10 mouse cellular contexts compared by ENCODE assay signal in the genomic region with DNA sequence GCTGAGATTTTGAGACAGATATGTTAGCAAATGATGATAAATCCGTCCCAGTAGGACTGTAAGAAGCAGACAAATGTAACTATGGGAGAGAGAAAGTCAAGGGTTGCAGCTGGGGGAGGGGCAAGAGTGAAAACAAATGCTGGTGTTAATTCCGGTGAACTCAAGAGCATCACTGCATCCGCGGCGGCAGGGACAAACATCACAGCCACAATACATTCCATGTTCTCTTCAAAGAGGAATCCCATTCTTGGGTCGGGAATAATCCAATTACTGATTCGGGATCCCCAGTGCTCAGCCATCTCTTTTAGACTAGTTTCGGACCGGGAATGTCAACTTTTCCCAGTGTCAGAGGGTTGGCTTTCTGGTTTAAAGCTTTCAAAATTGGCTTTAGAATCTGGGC.
A peak's percentile ranks its signal among the peaks of the same experiment; 100 is the strongest.
DNase-seq lines count a peak whose midpoint lies in the region; ATAC-seq lines count a peak whose summit lies in the region.
"Had no signal": no experiment of that assay in that cellular context is flagged by ENCODE, and none has a peak within 500 bp of the region (broad histone marks: within the 10 kb centered on the region; RNA-seq: fewer than 3 reads in every experiment).

No protein-coding gene starts in this region.

- H3K9ac ChIP-seq in forebrain, embryonic 13.5 days = no peak overlapping the region
- H3K9ac ChIP-seq in midbrain, embryonic 14.5 days (replicated peaks; ENCODE audit: low read length) = no peak overlapping the region

- H3K27me3 ChIP-seq in forebrain, embryonic 13.5 days = peaks cover 52% of the 10 kb centered on the region
- H3K27me3 ChIP-seq in midbrain, embryonic 14.5 days (ENCODE audit: control insufficient read depth, insufficient read depth, low read length) = no peaks in the 10 kb centered on the region
- H3K27me3 ChIP-seq: megakaryocyte, embryonic 14.5 days had no signal

- H3K4me2 ChIP-seq in forebrain, embryonic 13.5 days = peak overlapping the region; percentile 30
- H3K4me2 ChIP-seq in midbrain, embryonic 14.5 days (ENCODE audit: low read length) = peak overlapping the region; percentile 38

- peaks cover 14% of the 10 kb centered on the region for H3K4me1 ChIP-seq in forebrain, embryonic 13.5 days
- peaks cover 20% of the 10 kb centered on the region; the same call in 1 of the 2 replicates for H3K4me1 ChIP-seq in midbrain, embryonic 14.5 days (ENCODE audit: control insufficient read depth, insufficient read depth, low read length)
- H3K4me1 ChIP-seq: megakaryocyte, embryonic 14.5 days had no signal

- H3K27ac ChIP-seq in forebrain, embryonic 13.5 days = no peak overlapping the region
- H3K27ac ChIP-seq in midbrain, embryonic 14.5 days (replicated peaks; ENCODE audit: low read depth, low read length) = no peak overlapping the region

- no peak overlapping the region for H3K4me3 ChIP-seq in forebrain, embryonic 13.5 days
- no peak overlapping the region for H3K4me3 ChIP-seq in midbrain, embryonic 14.5 days (replicated peaks; ENCODE audit: low read depth, low read length)
- H3K4me3 ChIP-seq: megakaryocyte, embryonic 14.5 days had no signal

- ATAC-seq in forebrain, embryonic 13.5 days = no peak
- ATAC-seq in midbrain, embryonic 14.5 days (ENCODE audit: low FRiP score, low TSS enrichment) = no peak
- ATAC-seq in megakaryocyte, adult 5-6 weeks (ENCODE audit: poor library complexity, severe bottlenecking) = no peak

- no peaks in the 10 kb centered on the region for H3K36me3 ChIP-seq in forebrain, embryonic 13.5 days (ENCODE audit: poor library complexity, severe bottlenecking)
- H3K36me3 ChIP-seq in midbrain, embryonic 14.5 days (ENCODE audit: control insufficient read depth, insufficient read depth, low read length) = no peaks in the 10 kb centered on the region

- no peaks in the 10 kb centered on the region for H3K9me3 ChIP-seq in forebrain, embryonic 13.5 days (replicated peaks)
- H3K9me3 ChIP-seq in midbrain, embryonic 14.5 days (ENCODE audit: control insufficient read depth, low read length) = no peaks in the 10 kb centered on the region

- DNase-seq in kidney, postnatal 4 days = peak; percentile 50 to 61
- no peak for DNase-seq in kidney, postnatal 36 days
- peak; percentile 57 for DNase-seq in embryo, embryonic 9.5 days (ENCODE audit: extremely low spot score)
- peak; percentile 53 for DNase-seq in midbrain, embryonic 14.5 days
- DNase-seq in cerebellum, postnatal 36 days = no peak
- DNase-seq: cerebellum, postnatal 10 days; right cerebral cortex, adult 18-20 months had no signal

- WGBS in forebrain, embryonic 13.5 days = 3% methylated on average over 9 of the region's 9 CpGs
- 3% methylated on average over 9 of the region's 9 CpGs for WGBS in midbrain, embryonic 14.5 days

Comparison
In these comparisons a context has a peak if more than half of its experiments do, and no peak if none do; other contexts are left out.
1. DNase-seq: peak in kidney, postnatal 4 days (2 of 2), embryo, embryonic 9.5 days (single experiment) and midbrain, embryonic 14.5 days (single experiment); none in kidney, postnatal 36 days (0 of 2) and cerebellum, postnatal 36 days (0 of 2).